Mouse (Mus musculus): ENCODE data around the gene Gsdma3. TPM values are rescaled to one million over a fixed set of nuclear protein-coding genes. Genes with fewer than 3 reads are reported as not detected.
"Not testable (repeated sequence)": the region's sequence is repeated elsewhere in the genome, so short reads cannot be mapped to it uniquely, and the experiment has no call there.

Gene Gsdma3
- polyA plus RNA-seq, 1 experiment: not detected

- DNase-seq (ENCODE audit: low spot score): no peak
Observed at GRCm38 (mm10) chr11:98668984-98669383, 42.8 kb downstream of the Gsdma3 start.

GRCm38 (mm10) chr11:98671284-98671815 lies 45.2 kb downstream of the Gsdma3 start:
- no peak for DNase-seq (ENCODE audit: low spot score)

- no peak for DNase-seq (ENCODE audit: low spot score)
Observed at GRCm38 (mm10) chr11:98671857-98672256, 45.7 kb downstream of the Gsdma3 start.

GRCm38 (mm10) chr11:98672482-98672881 lies 46.3 kb downstream of the Gsdma3 start:
- no peak for DNase-seq (ENCODE audit: low spot score)

- not testable (repeated sequence) for DNase-seq (ENCODE audit: low spot score)
Observed at GRCm38 (mm10) chr11:98673136-98673535, 47.0 kb downstream of the Gsdma3 start.

GRCm38 (mm10) chr11:98675829-98676363 lies 49.7 kb downstream of the Gsdma3 start:
- no peak for DNase-seq (ENCODE audit: low spot score)

GRCm38 (mm10) chr11:98680023-98680422 lies 53.9 kb downstream of the Gsdma3 start:
- no peak for DNase-seq (ENCODE audit: low spot score)

- not testable (repeated sequence) for DNase-seq (ENCODE audit: low spot score)
Observed at GRCm38 (mm10) chr11:98680595-98680994, 54.4 kb downstream of the Gsdma3 start.

GRCm38 (mm10) chr11:98681186-98681585 lies 55.0 kb downstream of the Gsdma3 start:
- no peak for DNase-seq (ENCODE audit: low spot score)

GRCm38 (mm10) chr11:98681786-98682745 lies 55.9 kb downstream of the Gsdma3 start, which contains the start of gene Psmd3:
Gene Psmd3 (plus strand): TSS chr11:98682554.
- peak; percentile 92 for DNase-seq (ENCODE audit: low spot score)

GRCm38 (mm10) chr11:98682811-98683210 lies 56.7 kb downstream of the Gsdma3 start:
- DNase-seq (ENCODE audit: low spot score): no peak

GRCm38 (mm10) chr11:98685642-98686041 lies 59.5 kb downstream of the Gsdma3 start:
- DNase-seq (ENCODE audit: low spot score): no peak

GRCm38 (mm10) chr11:98686976-98687375 lies 60.8 kb downstream of the Gsdma3 start:
- DNase-seq (ENCODE audit: low spot score): no peak

Other genes with a start within 250 kb of the Gsdma3 start
- gene Tcap, start 242.5 kb upstream of the Gsdma3 start, polyA plus RNA-seq (2012; rRNA removed): 7.0 and 9.0 TPM in 2 replicates
- 0.10 TPM in 1 of 2 replicates, not detected in the other for gene Pnmt, start 239.9 kb upstream of the Gsdma3 start, polyA plus RNA-seq (2012; rRNA removed)
- 10.5 and 12.7 TPM in 2 replicates for gene Pgap3, start 225.9 kb upstream of the Gsdma3 start, polyA plus RNA-seq (2012; rRNA removed)
- gene Erbb2, start 213.9 kb upstream of the Gsdma3 start, polyA plus RNA-seq (2012; rRNA removed): 29.2 and 29.5 TPM in 2 replicates
- gene Mien1, start 187.4 kb upstream of the Gsdma3 start, polyA plus RNA-seq (2012; rRNA removed): 105 and 127 TPM in 2 replicates
- 41.1 and 52.0 TPM in 2 replicates for gene Grb7, start 180.0 kb upstream of the Gsdma3 start, polyA plus RNA-seq (2012; rRNA removed)
- gene Ikzf3, start 80.3 kb upstream of the Gsdma3 start, polyA plus RNA-seq (2012; rRNA removed): 8.6 and 10.1 TPM in 2 replicates
- 1.4 and 2.5 TPM in 2 replicates for gene Zpbp2, start 75.3 kb upstream of the Gsdma3 start, polyA plus RNA-seq (2012; rRNA removed)
- gene Ormdl3, start 39.0 kb upstream of the Gsdma3 start, polyA plus RNA-seq (2012; rRNA removed): 57.6 and 63.7 TPM in 2 replicates
- gene Lrrc3c, start 28.1 kb upstream of the Gsdma3 start, polyA plus RNA-seq (2012; rRNA removed): not detected in 2 replicates
- gene Gm12355, start 699 bp upstream of the Gsdma3 start, polyA plus RNA-seq (2012; rRNA removed): 0.47 and 0.52 TPM in 2 replicates
- not detected in 2 replicates for gene Gsdma2, start 20.4 kb downstream of the Gsdma3 start, polyA plus RNA-seq (2012; rRNA removed)
- 0.72 and 0.87 TPM in 2 replicates for gene Gsdma, start 38.0 kb downstream of the Gsdma3 start, polyA plus RNA-seq (2012; rRNA removed)
- 108 and 115 TPM in 2 replicates for gene Psmd3, start 56.2 kb downstream of the Gsdma3 start, polyA plus RNA-seq (2012; rRNA removed)
- gene Csf3, start 74.9 kb downstream of the Gsdma3 start, polyA plus RNA-seq (2012; rRNA removed): 0.38 and 0.73 TPM in 2 replicates
- 29.6 and 32.8 TPM in 2 replicates for gene Med24, start 103.1 kb downstream of the Gsdma3 start, polyA plus RNA-seq (2012; rRNA removed)
- gene Thra, start 114.3 kb downstream of the Gsdma3 start, polyA plus RNA-seq (2012; rRNA removed): 62.2 and 88.1 TPM in 2 replicates
- 119 and 219 TPM in 2 replicates for gene Nr1d1, start 149.0 kb downstream of the Gsdma3 start, polyA plus RNA-seq (2012; rRNA removed)
- gene Msl1, start 169.2 kb downstream of the Gsdma3 start, polyA plus RNA-seq (2012; rRNA removed): 57.0 and 58.7 TPM in 2 replicates
- 24.7 and 29.5 TPM in 2 replicates for gene Casc3, start 178.5 kb downstream of the Gsdma3 start, polyA plus RNA-seq (2012; rRNA removed)
- gene Rapgefl1, start 210.4 kb downstream of the Gsdma3 start, polyA plus RNA-seq (2012; rRNA removed): 56.6 and 66.4 TPM in 2 replicates
- gene Wipf2, start 237.3 kb downstream of the Gsdma3 start, polyA plus RNA-seq (2012; rRNA removed): 19.2 and 26.0 TPM in 2 replicates

All from urinary bladder, adult 2 months (tissue).